Comparison of ENCODE assay signal across 8 mouse cellular contexts in genomic region chr13:43560458-43561411, GRCm38 (mm10). TPM values are rescaled to one million over a fixed set of nuclear protein-coding genes. Genes with fewer than 3 reads are reported as not detected.
DNase-seq lines count a peak whose midpoint lies in the region; ATAC-seq lines count a peak whose summit lies in the region.

No protein-coding gene starts in this region.

- WGBS in hindbrain, embryonic 11.5 days: 14% methylated on average over 18 of the region's 18 CpGs
- 7% methylated on average over 18 of the region's 18 CpGs for WGBS in limb, embryonic 15.5 days

- peak overlapping the region; percentile 77 for H3K4me3 ChIP-seq in hindbrain, embryonic 11.5 days (ENCODE audit: low read depth, low read length)
- peak overlapping the region; percentile 73 for H3K4me3 ChIP-seq in limb, embryonic 15.5 days

- no peaks in the 10 kb centered on the region for H3K4me1 ChIP-seq in hindbrain, embryonic 11.5 days (replicated peaks; ENCODE audit: control insufficient read depth, insufficient read depth, low read length)
- H3K4me1 ChIP-seq in limb, embryonic 15.5 days: peaks cover 27% of the 10 kb centered on the region

- no peaks in the 10 kb centered on the region for H3K36me3 ChIP-seq in hindbrain, embryonic 11.5 days (ENCODE audit: control insufficient read depth, insufficient read depth, low read length)
- H3K36me3 ChIP-seq in limb, embryonic 15.5 days: no peaks in the 10 kb centered on the region

- peak; percentile 61 for DNase-seq in 3134 (ENCODE audit: extremely low read depth, insufficient read length, low spot score)
- DNase-seq in Muller cell, postnatal 12 days (ENCODE audit: inconsistent ontology term): peak; percentile 35
- peak; percentile 36 for DNase-seq in fibroblast of lung, adult 2 months (ENCODE audit: low read depth)
- peak; percentile 28 for DNase-seq in hindbrain, embryonic 11.5 days (ENCODE audit: low spot score)
- no peak for DNase-seq in frontal cortex, postnatal 25 days (ENCODE audit: low spot score in 2 of 2)
- no peak for DNase-seq in urinary bladder, postnatal 10 days (ENCODE audit: low spot score)

- 0 out of 2 replicates have a peak overlapping the region, but pooled peaks have one; percentile 81 for H3K27ac ChIP-seq in hindbrain, embryonic 11.5 days (ENCODE audit: low read depth, low read length)
- H3K27ac ChIP-seq in limb, embryonic 15.5 days: peak overlapping the region; percentile 95

- no peaks in the 10 kb centered on the region; the same call in 1 of the 2 replicates for H3K27me3 ChIP-seq in hindbrain, embryonic 11.5 days (ENCODE audit: control insufficient read depth, insufficient read depth, low read length)
- no peaks in the 10 kb centered on the region for H3K27me3 ChIP-seq in limb, embryonic 15.5 days

- H3K4me2 ChIP-seq in hindbrain, embryonic 11.5 days (replicated peaks; ENCODE audit: low read depth, low read length): peak overlapping the region; percentile 81
- H3K4me2 ChIP-seq in limb, embryonic 15.5 days: peak overlapping the region; percentile 90

- H3K9me3 ChIP-seq in hindbrain, embryonic 11.5 days (ENCODE audit: control insufficient read depth, low read length): no peaks in the 10 kb centered on the region
- no peaks in the 10 kb centered on the region for H3K9me3 ChIP-seq in limb, embryonic 15.5 days

- peak overlapping the region; percentile 76 for H3K9ac ChIP-seq in hindbrain, embryonic 11.5 days (ENCODE audit: low read depth, low read length)
- peak overlapping the region; percentile 80 for H3K9ac ChIP-seq in limb, embryonic 15.5 days

- ATAC-seq in hindbrain, embryonic 11.5 days (ENCODE audit: low FRiP score): no peak; the same call in 1 of the 2 replicates
- ATAC-seq in limb, embryonic 15.5 days (ENCODE audit: insufficient number of reproducible peaks, low FRiP score, low TSS enrichment, low read depth): no peak
- ATAC-seq in monocyte, adult 5-6 weeks (replicated peaks; ENCODE audit: insufficient number of reproducible peaks, low FRiP score, low TSS enrichment, poor library complexity, severe bottlenecking): peak; percentile 43; the same call in 1 of the 2 replicates

RNA-seq across cellular contexts. Expression of gene Mcur1, which starts 0.7 kb away (rescaled TPM):
- 9.8 and 10.8 TPM in 2 replicates for polyA plus RNA-seq in hindbrain, embryonic 11.5 days (2014; fragmentation: Nextera tagmentation; extraction: Ambion mirVana)
- polyA plus RNA-seq in limb, embryonic 15.5 days (2015; fragmentation: Nextera tagmentation; extraction: Ambion mirVana): 12.7 and 15.4 TPM in 2 replicates
- 32.0 to 39.8 TPM (median 37.9 TPM) in 3 replicates for total RNA-seq in monocyte, adult 5-6 weeks (2017)

RNA-seq across cellular contexts. Expression of gene Rnf182, which starts 54.8 kb away (rescaled TPM):
- polyA plus RNA-seq in hindbrain, embryonic 11.5 days (2014; fragmentation: Nextera tagmentation; extraction: Ambion mirVana): 9.9 and 10.4 TPM in 2 replicates
- polyA plus RNA-seq in limb, embryonic 15.5 days (2015; fragmentation: Nextera tagmentation; extraction: Ambion mirVana): 6.6 TPM in 2 replicates
- total RNA-seq in monocyte, adult 5-6 weeks (2017): not detected in 3 replicates

Comparison
In these comparisons a context has a peak if more than half of its experiments do, and no peak if none do; other contexts are left out.
1. DNase-seq: peak in 3134 (single experiment), Muller cell, postnatal 12 days (single experiment), fibroblast of lung, adult 2 months (single experiment) and hindbrain, embryonic 11.5 days (single experiment); none in frontal cortex, postnatal 25 days (0 of 2) and urinary bladder, postnatal 10 days (single experiment).